Mouse (Mus musculus): ENCODE data around the gene Insyn1.

- TF ChIP-seq POLR2A (IDR thresholded peaks at IDR 0.05; ENCODE audit: insufficient read depth, low read depth, low read length): no peak
- TF ChIP-seq CTCF (IDR thresholded peaks at IDR 0.05; ENCODE audit: insufficient read depth, low read depth, low read length): no peak
Observed at GRCm38 (mm10) chr9:58548897-58549296, 60.5 kb downstream of the Insyn1 start.

Measured in olfactory bulb, adult 2 months (tissue).